ENCODE assay signal across 8 mouse cellular contexts in genomic region chr1:156717751-156718285, GRCm38 (mm10). TPM values are rescaled to one million over a fixed set of nuclear protein-coding genes. Genes with fewer than 3 reads are reported as not detected.
DNase-seq lines count a peak whose midpoint lies in the region.

No protein-coding gene starts in this region.

- DNase-seq in embryo, embryonic 10.5 days (ENCODE audit: low spot score), result peak; percentile 12
- DNase-seq in embryo, embryonic 9.5 days (ENCODE audit: extremely low spot score), result no peak
- DNase-seq in embryonic facial prominence, embryonic 10.5 days (ENCODE audit: low spot score), result no peak
- DNase-seq in kidney, adult 18-20 months, result peak; percentile 64
- DNase-seq in lung, postnatal 36 days, result peak; percentile 43
- no peak for DNase-seq in layer of hippocampus, adult 11-12 months (ENCODE audit: low spot score)
- DNase-seq in thymus, postnatal 36 days, result no peak
- no peak for DNase-seq in right cerebral cortex, postnatal 25 days

- WGBS in embryonic facial prominence, embryonic 10.5 days, result 22% methylated on average over 13 of the region's 13 CpGs

- H3K27me3 ChIP-seq in embryonic facial prominence, embryonic 10.5 days (replicated peaks; ENCODE audit: low read depth, poor library complexity, severe bottlenecking), result peaks cover 17% of the 10 kb centered on the region

- peaks cover 15% of the 10 kb centered on the region for H3K4me1 ChIP-seq in embryonic facial prominence, embryonic 10.5 days

- peak overlapping the region; percentile 70 for H3K4me3 ChIP-seq in embryonic facial prominence, embryonic 10.5 days

- peaks cover 18% of the 10 kb centered on the region for H3K36me3 ChIP-seq in embryonic facial prominence, embryonic 10.5 days (replicated peaks)

- H3K27ac ChIP-seq in embryonic facial prominence, embryonic 10.5 days (replicated peaks), result peak overlapping the region; percentile 97

- H3K9me3 ChIP-seq in embryonic facial prominence, embryonic 10.5 days, result no peaks in the 10 kb centered on the region

RNA-seq across cellular contexts. Expression of gene Fam20b, which starts 1.1 kb away (rescaled TPM):
- 17.8 and 18.0 TPM in 2 replicates for polyA plus RNA-seq in embryonic facial prominence, embryonic 10.5 days (2016; fragmentation: Nextera tagmentation; extraction: Ambion mirVana)

RNA-seq across cellular contexts. Expression of gene Tor3a, which starts 43.7 kb away (rescaled TPM):
- 3.5 and 4.6 TPM in 2 replicates for polyA plus RNA-seq in embryonic facial prominence, embryonic 10.5 days (2016; fragmentation: Nextera tagmentation; extraction: Ambion mirVana)

Comparison
In these comparisons a context has a peak if more than half of its experiments do, and no peak if none do; other contexts are left out.
1. DNase-seq: peak in embryo, embryonic 10.5 days (single experiment), kidney, adult 18-20 months (single experiment) and lung, postnatal 36 days (single experiment); none in embryo, embryonic 9.5 days (single experiment), embryonic facial prominence, embryonic 10.5 days (single experiment), layer of hippocampus, adult 11-12 months (single experiment), thymus, postnatal 36 days (0 of 2) and right cerebral cortex, postnatal 25 days (single experiment).